Mouse (Mus musculus) frontal cortex, postnatal 14 days (tissue): ENCODE measurements at regions not wholly inside any gene's neighbourhood (a gene's known extent, or its start where the extent isn't known, plus 50 kb on each side); places are given as distances from the start of the nearest gene placed in this dataset.
A peak's percentile ranks its signal among the peaks of the same experiment; 100 is the strongest.

ENCODE experiments used
- DNase-seq, 2 experiments: peaks; one replicate each; pipeline ENCODE4 v3.0.0; 2022; ENCODE audit warnings: low spot score in 2 of 2

- DNase-seq: no peak
Observed at GRCm38 (mm10) chr6:147686927-147687326, 211.3 kb downstream of the Ccdc91 start.

GRCm38 (mm10) chr6:147698255-147698654 is 222.6 kb downstream of the Ccdc91 start:
- DNase-seq: no peak

- DNase-seq: no peak
Observed at GRCm38 (mm10) chr6:147699449-147699848, 223.8 kb downstream of the Ccdc91 start.

GRCm38 (mm10) chr6:147700629-147701028 is 225.0 kb downstream of the Ccdc91 start:
- DNase-seq: no peak

- no peak for DNase-seq
Observed at GRCm38 (mm10) chr6:147701956-147702355, 226.3 kb downstream of the Ccdc91 start.

GRCm38 (mm10) chr6:147704297-147704696 is 228.7 kb downstream of the Ccdc91 start:
- no peak for DNase-seq

GRCm38 (mm10) chr6:147705936-147706335 is 230.3 kb downstream of the Ccdc91 start:
- DNase-seq: no peak

GRCm38 (mm10) chr6:147706741-147707140 is 231.1 kb downstream of the Ccdc91 start:
- DNase-seq: no peak

- DNase-seq: peak; percentile 12 to 19
Observed at GRCm38 (mm10) chr6:147718052-147718712, 242.6 kb downstream of the Ccdc91 start.

GRCm38 (mm10) chr6:147718713-147719490 is 243.3 kb downstream of the Ccdc91 start:
- no peak for DNase-seq

GRCm38 (mm10) chr6:147719539-147719938 is 243.9 kb downstream of the Ccdc91 start:
- DNase-seq: no peak

- DNase-seq: no peak
Observed at GRCm38 (mm10) chr6:147723336-147723735, 247.7 kb downstream of the Ccdc91 start.

GRCm38 (mm10) chr6:147726987-147727386 is 251.4 kb downstream of the Ccdc91 start:
- no peak for DNase-seq

GRCm38 (mm10) chr6:147727644-147728533 is 252.3 kb downstream of the Ccdc91 start:
- DNase-seq: no peak

GRCm38 (mm10) chr6:147729721-147730120 is 254.1 kb downstream of the Ccdc91 start:
- no peak for DNase-seq

GRCm38 (mm10) chr6:147738621-147739325 is 263.1 kb downstream of the Ccdc91 start:
- DNase-seq: no peak

GRCm38 (mm10) chr6:147741446-147741845 is 265.8 kb downstream of the Ccdc91 start:
- DNase-seq: no peak

GRCm38 (mm10) chr6:147744081-147744480 is 268.5 kb downstream of the Ccdc91 start:
- no peak for DNase-seq

GRCm38 (mm10) chr6:147745690-147746089 is 270.1 kb downstream of the Ccdc91 start:
- no peak for DNase-seq

GRCm38 (mm10) chr6:147747945-147748344 is 272.3 kb downstream of the Ccdc91 start:
- no peak for DNase-seq

GRCm38 (mm10) chr6:147752301-147752700 is 276.7 kb downstream of the Ccdc91 start:
- no peak for DNase-seq

GRCm38 (mm10) chr6:147753828-147754227 is 278.2 kb downstream of the Ccdc91 start:
- DNase-seq: no peak
